Mouse (Mus musculus): ENCODE measurements around the gene Erbb3. TPM values are rescaled to one million over a fixed set of nuclear protein-coding genes. Genes with fewer than 3 reads are reported as not detected.
A peak's percentile ranks its signal among the peaks of the same experiment; 100 is the strongest.

The Erbb3 gene
- total RNA-seq, 2 experiments from 2014 or later: 6.5 to 9.4 TPM

GRCm38 (mm10) chr10:128544674-128545569 lies 44.5 kb downstream of the Erbb3 start:
- no peak for DNase-seq (ENCODE audit: low spot score in 2 of 2)
- intact Hi-C loops (cut with DNase I): loop anchor here (5.0 kb wide), 3 partner anchors 53 to 127 kb away; partner anchors contain the start of genes Myl6, Rps26 and Suox

DNA sequence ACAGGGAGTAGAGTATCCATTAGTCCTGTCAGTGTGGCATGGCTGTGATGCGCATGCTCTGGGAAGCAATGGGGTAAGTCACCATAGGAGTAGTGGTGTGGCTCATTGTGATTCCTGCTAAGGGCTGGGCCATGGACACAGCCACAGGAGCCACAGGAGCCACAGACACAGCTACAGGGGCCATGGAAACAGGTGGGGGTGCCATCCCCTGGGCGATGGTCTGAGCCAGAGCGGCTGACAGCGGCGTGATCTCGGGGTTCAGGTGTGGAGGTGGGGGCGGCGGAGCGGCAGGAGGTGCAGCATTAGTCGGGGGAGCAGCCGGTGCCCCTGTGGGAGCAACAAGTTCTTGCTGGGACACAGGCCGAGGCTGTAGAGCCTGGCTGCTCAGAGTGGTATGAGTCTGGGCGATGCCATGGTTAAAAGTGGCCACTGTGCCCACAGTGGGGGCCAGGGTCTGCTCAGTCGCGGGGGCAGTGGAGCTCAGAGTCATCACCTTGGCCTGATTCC lies 45.2 kb downstream of the Erbb3 start:
- no peak for DNase-seq (ENCODE audit: low spot score in 2 of 2)
- intact Hi-C loops (cut with DNase I): no loop called here

GRCm38 (mm10) chr10:128543100-128543499 lies 46.4 kb downstream of the Erbb3 start:
- intact Hi-C loops (cut with DNase I): no loop called here
- no peak for DNase-seq (ENCODE audit: low spot score in 2 of 2)

GRCm38 (mm10) chr10:128538340-128538870 lies 51.0 kb downstream of the Erbb3 start:
- DNase-seq (ENCODE audit: low spot score in 2 of 2): no peak

GRCm38 (mm10) chr10:128536266-128536940 lies 53.0 kb downstream of the Erbb3 start:
- peak; percentile 81 to 89 for DNase-seq (ENCODE audit: low spot score in 2 of 2)
- intact Hi-C loops (cut with DNase I): loop anchor here (2.0 kb wide), 1 partner anchor 78 kb away; the partner anchor contains the start of gene Smarcc2

More at GRCm38 (mm10) chr10:128538340-128538870, 51.0 kb downstream of the Erbb3 start:
- intact Hi-C loops (cut with DNase I): no loop called here

DNA sequence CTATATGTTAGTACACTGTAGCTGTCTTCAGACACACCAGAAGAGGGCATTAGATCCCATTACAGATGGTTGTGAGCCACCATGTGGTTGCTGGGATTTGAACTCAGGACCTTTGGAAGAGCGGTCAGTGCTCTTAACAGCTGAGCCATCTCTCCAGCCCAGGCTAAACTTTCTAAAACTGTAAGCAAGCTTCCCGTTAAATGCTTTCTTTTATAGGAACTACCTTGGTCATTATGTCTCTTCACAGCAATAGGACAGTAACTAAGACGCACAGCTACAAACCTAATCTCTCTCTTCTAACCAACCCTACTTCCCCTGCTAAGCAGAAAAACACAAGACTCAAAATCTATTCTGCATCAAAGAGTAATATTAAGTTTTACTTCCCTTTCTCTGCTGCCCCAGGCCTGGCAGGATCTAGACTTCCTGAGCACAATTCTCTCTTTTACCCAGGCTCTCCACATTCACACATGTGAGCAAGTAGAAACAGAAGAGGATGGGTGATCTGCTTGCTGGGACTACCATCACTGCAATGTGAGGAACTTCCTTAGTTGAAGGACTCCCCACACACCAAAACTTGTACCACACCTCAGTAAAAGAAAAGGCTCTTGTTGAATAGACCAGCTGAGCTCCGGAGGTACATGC lies 53.7 kb downstream of the Erbb3 start:
- peak in 1 of 2 experiments; percentile 32 for DNase-seq (ENCODE audit: low spot score in 2 of 2)
- intact Hi-C loops (cut with DNase I): loop anchor here (2.0 kb wide), 1 partner anchor 77 kb away; the partner anchor contains the start of gene Smarcc2

DNA sequence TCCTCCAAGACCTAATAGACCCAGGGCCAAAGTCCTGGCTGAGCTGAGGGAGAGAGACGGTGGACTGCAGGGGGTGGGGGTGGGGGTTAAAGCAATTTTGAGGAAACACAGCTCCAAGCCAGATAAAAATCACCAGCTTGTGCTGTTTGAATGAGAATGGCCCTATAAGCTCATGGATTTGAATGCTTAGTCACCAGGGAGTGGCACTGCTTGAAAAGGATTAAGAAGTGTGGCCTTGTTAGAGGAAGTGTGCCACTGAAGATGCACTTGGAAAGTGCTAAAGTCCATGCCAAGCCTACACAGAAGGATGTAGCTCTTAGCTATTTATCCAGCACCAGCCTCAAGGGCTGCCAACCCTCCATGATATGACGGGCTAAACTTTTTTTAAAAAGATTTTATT lies 54.2 kb downstream of the Erbb3 start:
- no peak for DNase-seq (ENCODE audit: low spot score in 2 of 2)
- intact Hi-C loops (cut with DNase I): no loop called here

DNA sequence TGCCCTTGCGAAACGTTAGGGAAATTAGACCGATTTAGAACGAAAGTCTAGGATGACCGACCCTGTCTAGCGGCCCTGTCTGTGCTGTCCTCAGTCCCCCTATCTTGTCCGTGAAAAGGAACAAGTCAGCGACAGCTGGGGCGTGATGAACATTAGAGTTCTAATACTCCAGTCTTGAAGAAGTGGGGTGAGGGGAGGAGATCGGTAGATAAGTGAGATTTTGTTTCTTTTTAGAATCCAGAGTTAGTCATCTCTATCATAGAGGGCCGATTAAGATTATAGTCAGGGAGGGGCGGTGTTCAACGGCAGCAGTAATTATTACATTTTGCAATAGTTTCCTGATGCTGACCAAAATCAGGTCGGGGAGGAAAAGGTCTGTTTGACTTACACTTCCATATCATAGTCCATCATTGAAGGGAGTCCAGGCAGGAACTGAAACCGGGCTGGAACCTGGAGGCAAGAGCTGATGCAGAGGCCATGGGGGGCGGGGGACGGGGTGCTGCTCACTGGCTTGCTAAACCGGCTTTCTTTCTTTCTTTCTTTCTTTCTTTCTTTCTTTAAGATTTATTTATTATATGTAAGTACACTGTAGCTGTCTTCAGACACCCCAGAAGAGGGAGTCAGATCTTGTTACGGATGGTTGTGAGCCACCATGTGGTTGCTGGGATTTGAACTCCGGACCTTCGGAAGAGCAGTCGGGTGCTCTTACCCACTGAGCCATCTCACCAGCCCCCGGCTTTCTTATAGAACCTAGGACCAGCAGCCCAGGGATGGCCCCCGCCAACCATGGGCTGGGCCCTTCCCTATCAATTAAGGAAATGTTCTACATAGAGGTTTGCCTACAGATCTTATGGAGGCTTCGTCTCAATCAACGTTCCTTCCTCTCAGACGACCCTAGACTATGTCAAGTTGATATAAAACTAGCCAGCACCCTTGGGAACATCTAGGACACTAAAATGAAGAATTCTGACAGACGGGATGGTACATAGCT lies 62.8 kb downstream of the Erbb3 start:
- no peak for DNase-seq (ENCODE audit: low spot score in 2 of 2)
- intact Hi-C loops (cut with DNase I): no loop called here

DNA sequence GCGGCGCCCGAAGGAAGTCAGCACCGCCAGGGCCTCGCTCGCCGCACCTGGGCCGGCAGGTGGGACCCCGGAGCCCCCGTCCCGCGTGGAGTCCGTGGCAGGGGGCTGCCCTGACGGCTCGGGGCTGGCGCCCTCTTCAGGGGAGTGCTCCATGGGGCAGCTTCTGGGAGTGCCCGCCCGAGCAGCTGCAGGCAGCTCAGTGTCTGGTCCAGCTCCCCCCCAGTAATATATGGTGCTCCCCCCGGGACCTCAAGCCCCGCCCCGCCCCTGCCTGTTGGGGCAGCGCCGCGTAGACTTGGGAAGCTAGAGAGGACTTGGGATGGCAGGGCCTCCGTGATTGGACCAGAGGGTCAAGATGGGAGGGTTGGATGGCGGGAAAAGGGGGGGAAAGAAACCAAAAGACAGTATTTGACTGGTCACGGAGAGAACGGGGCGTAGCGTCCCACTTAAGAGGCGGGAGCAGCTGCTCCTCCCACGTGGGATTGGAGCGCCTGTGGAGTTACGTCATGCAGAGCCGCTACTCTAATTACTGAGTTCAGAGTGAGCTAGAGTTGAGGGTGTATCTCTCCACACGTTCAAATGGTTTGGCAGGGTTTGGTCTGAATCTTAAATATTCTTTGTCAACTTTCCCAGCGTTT lies 63.7 kb downstream of the Erbb3 start, which contains the start of gene Esyt1:
Esyt1 (minus strand) TSS at position 201 of the 638 bp plus-strand sequence.
- peak; percentile 86 to 87 for DNase-seq (ENCODE audit: low spot score in 2 of 2)
- intact Hi-C loops (cut with DNase I): no loop called here

DNA sequence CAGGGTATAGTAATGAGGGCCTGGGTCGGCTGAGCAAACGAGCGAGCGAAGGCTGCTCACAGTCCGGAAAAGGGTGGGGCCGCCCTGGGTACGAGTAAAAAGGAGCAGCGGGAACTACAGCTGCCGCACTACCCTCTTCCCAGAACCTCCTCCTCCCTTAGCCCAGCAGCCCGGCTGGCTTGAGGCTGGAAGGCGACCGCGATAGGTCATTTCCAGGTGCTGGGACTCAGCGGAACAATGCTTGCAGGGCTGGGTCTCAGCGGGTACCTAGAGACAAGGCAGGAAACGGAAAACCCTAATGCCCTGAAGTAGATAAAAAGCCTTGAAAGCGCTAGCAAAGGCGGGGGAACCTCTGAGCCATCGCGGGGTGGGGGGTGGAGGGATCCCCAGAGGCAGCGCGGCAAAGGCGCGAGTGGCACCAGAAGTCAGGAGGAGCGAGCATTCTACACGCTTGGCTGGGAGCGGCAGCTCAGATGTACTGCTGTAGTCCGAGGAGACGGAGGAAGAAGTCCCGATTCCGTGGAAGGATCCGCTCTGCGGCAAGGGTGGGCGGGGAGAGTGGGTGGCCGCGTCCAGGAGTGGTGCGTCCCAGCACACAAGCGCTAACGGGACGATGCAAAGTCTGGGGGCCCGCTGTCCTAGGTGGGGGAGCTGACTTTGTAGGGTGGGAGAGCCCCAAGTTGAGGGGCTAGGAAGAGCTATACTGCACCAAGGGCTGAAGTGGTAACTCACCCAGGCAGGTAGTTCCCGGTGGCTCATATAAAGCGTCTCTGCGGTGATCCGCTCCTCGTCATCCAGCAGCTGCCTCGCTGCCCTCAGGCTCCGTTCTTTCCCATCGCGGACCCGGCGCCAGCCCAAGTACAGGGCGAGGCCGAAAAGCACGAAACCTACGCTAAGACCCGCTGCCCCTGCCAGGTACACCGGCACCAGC lies 64.5 kb downstream of the Erbb3 start:
- intact Hi-C loops (cut with DNase I): no loop called here
- DNase-seq (ENCODE audit: low spot score in 2 of 2): peak; percentile 52 to 66

GRCm38 (mm10) chr10:128524111-128524731 lies 65.2 kb downstream of the Erbb3 start:
- DNase-seq (ENCODE audit: low spot score in 2 of 2): no peak
- intact Hi-C loops (cut with DNase I): no loop called here

- no peak for DNase-seq (ENCODE audit: low spot score in 2 of 2)
- intact Hi-C loops (cut with DNase I): no loop called here
Observed at GRCm38 (mm10) chr10:128522351-128522750, 67.1 kb downstream of the Erbb3 start.

- DNase-seq (ENCODE audit: low spot score in 2 of 2): no peak
- intact Hi-C loops (cut with DNase I): no loop called here
Observed at GRCm38 (mm10) chr10:128520591-128520990, 68.9 kb downstream of the Erbb3 start.

DNA sequence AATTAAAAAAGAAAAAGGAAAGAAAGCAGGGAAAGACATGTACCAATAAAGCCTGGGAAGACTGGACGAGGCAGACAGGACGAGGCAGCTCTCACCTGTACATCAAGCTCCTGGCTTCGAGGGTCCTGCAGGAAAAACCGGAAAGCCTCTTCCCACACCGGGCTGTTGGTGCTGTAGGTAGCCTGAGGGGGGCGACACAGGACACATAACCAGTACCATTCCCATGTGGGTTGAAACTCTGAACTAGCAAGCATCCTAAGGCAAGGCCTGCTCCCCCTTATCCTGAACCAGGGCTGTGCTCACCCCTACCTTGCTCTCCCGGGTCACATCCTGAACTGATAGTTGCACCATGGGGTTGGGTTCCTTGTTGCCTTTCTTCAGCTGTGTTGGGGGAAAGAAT lies 70.6 kb downstream of the Erbb3 start:
- peak in 1 of 2 experiments; percentile 31 for DNase-seq (ENCODE audit: low spot score in 2 of 2)
- intact Hi-C loops (cut with DNase I): no loop called here

All from left cerebral cortex, postnatal 36 days (tissue).